In genomic region chr12:83392011-83392410, GRCm38 (mm10) we compare ENCODE assay signal across 23 mouse cellular contexts.
"Had no signal": no experiment of that assay in that cellular context is flagged by ENCODE, and none has a peak within 500 bp of the region (broad histone marks: within the 10 kb centered on the region; RNA-seq: fewer than 3 reads in every experiment).

No protein-coding gene starts in this region.

- H3K36me3 ChIP-seq: heart, embryonic 12.5 days; hindbrain, embryonic 10.5 days; hindbrain, embryonic 12.5 days; intestine, embryonic 15.5 days; limb, embryonic 10.5 days; limb, embryonic 12.5 days; liver, embryonic 13.5 days had no signal

- H3K4me1 ChIP-seq: intestine, embryonic 15.5 days; limb, embryonic 10.5 days; limb, embryonic 12.5 days had no signal

- DNase-seq: gastrocnemius, adult 2 months; gastrocnemius, postnatal 10 days; gastrocnemius, postnatal 25 days; heart, adult 18-20 months; heart, postnatal 10 days; heart, postnatal 4 days; kidney, adult 18-20 months; kidney, adult 8-10 months; kidney, postnatal 10 days; kidney, postnatal 25 days; kidney, postnatal 4 days; liver; liver, embryonic 13.5 days had no signal

- H3K4me3 ChIP-seq: gastrocnemius, adult 2 months; heart, embryonic 10.5 days; heart, embryonic 12.5 days; hindbrain, embryonic 10.5 days; hindbrain, embryonic 12.5 days; intestine, embryonic 15.5 days; layer of hippocampus, adult 2 months; left cerebral cortex, adult 2 months; limb, embryonic 10.5 days; limb, embryonic 12.5 days; liver, embryonic 13.5 days had no signal

- H3K9me3 ChIP-seq: heart, embryonic 10.5 days; hindbrain, embryonic 10.5 days; hindbrain, embryonic 12.5 days; intestine, embryonic 15.5 days; limb, embryonic 10.5 days; liver, embryonic 13.5 days had no signal

- H3K27ac ChIP-seq: gastrocnemius, adult 2 months; heart, embryonic 10.5 days; hindbrain, embryonic 10.5 days; hindbrain, embryonic 12.5 days; hindbrain, embryonic 14.5 days; intestine, embryonic 15.5 days; layer of hippocampus, adult 2 months; left cerebral cortex, adult 2 months; limb, embryonic 10.5 days; limb, embryonic 12.5 days; liver, embryonic 13.5 days had no signal

- H3K27me3 ChIP-seq: heart, embryonic 12.5 days; hindbrain, embryonic 12.5 days; intestine, embryonic 15.5 days; limb, embryonic 12.5 days; liver, embryonic 13.5 days had no signal
